Mouse (Mus musculus) left cerebral cortex, postnatal 4 days (tissue): ENCODE measurements around the gene Slc7a7. TPM values are rescaled to one million over a fixed set of nuclear protein-coding genes. Genes with fewer than 3 reads are reported as not detected.

ENCODE experiments used
- DNase-seq: peaks from one replicate; pipeline ENCODE4 v3.0.0-alpha.2; 2022
- intact Hi-C: fragments of 180-260 bp; cut with DNase I; formaldehyde crosslinking; loops from one replicate; pipeline ENCODE4 v1.15.1; 2025
- total RNA-seq, 2 experiments: library from RNA; stranded (reverse); gene quantifications; 2 replicates each; pipeline ENCODE4 v1.2.3; 2021

Slc7a7 gene
- total RNA-seq, 2 experiments from 2014 or later = 2.2 to 3.7 TPM

DNA sequence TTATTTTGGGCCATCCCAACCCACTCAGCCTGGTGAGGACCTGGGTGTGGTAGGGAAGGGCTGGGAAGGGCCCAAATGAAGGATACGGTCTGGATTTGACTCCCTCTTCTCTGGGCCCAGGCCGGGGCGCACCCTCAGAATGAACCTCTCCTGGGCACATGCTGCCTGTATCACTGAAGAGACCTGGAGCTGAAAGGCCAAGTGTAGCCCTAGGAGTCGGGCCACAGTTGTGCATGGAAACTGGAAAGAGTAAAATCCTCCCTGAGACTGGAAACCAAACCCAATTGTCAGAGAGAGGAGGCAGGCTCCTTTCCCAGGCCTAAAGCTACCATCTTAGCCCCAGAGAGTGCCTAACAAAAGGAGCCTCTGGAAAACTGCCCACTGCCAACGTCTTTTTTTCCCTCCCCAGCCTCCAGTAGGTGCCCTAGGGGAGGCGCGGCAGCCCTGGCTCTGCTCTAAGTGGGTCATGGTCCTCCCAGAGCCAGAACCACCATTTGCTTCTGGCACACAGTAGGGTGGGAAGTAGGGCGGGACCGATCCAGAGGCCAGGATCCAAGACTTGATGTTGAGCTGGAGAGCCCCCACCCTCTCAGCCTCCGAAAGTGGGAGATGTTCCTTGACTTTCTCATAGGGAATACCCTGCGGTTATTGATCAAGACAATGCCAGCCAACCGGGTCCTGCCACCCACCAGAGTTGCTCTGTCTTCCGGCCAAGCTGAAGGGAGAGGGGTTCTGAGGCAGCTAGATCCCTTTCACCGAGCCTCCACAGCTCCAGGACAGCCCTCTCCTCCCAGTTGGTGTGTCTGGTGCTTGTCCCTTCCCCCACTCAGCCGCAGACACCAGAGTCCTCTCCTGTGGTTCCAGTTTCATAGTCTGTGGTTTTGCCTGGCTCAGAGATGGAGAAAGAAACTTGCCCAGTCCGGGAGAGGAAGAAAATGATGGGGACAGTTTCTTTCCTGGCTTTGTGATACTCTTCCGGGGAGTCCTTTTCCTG lies 15.6 kb upstream of the Slc7a7 start:
- intact Hi-C loops = no loop called here
- peak; percentile 63 for DNase-seq

GRCm38 (mm10) chr14:54432078-54432836 lies 14.7 kb upstream of the Slc7a7 start:
- peak; percentile 53 for DNase-seq
- intact Hi-C loops = no loop called here

GRCm38 (mm10) chr14:54431334-54432077 lies 13.9 kb upstream of the Slc7a7 start, which contains the start of gene Mmp14:
Gene Mmp14, plus strand, starts transcription at chr14:54431612.
- DNase-seq = peak; percentile 77
- intact Hi-C loops = no loop called here

DNA sequence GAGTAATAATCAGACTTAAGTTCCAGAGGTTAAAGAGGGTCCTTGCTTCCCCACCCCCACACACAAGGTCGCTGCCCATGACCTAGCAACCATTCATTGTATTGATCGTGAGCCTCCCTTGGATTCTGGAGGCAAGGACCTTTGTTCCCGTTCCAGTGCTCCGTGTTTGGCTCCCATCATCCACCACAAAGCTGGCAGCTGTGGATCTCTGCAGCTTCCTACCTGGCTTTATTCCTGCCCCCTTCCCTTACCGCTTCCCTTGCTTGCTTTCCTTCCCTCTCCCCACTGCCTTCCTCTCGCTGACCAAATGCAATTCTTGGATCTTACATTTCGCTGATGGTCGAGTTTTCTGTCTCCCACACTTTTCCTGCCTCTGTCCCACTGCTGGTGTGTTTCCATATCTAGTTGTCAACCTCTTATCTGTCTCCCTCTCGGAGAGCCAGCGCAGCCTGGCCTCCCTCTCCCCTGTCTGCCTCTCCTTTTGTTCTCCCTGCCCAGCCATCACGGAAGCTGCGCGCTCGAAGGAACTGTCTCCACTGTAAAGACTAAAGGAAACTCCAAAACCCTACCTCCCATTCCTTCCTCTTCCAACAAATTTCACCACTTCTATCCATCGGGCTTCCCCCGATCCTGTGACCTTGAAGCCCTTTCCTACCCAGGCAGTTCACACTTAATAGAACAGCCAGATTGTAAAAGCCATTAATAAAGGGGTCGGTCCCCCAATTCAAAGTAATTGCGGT lies 13.0 kb upstream of the Slc7a7 start:
- DNase-seq = no peak
- intact Hi-C loops = no loop called here

GRCm38 (mm10) chr14:54429332-54430093 lies 11.9 kb upstream of the Slc7a7 start:
- no peak for DNase-seq
- intact Hi-C loops = no loop called here

DNA sequence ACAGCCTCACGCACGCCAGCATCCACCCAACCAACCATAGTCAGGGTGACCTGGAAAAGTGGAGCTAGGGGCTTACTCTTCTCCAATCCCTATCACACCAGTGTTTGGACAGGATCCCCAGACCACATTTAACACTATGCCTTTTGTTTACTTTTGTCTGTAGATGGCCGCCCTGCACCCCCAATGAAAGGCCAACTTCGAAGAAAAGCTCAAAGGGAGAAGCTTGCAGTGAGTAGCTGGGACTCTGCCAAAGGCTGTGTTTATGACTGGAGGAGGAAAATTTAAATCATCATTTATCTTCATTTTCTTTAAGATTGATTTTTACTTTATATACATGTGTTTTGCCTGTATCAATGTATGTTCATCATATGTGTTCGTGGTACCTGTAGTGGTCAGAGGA lies 10.8 kb upstream of the Slc7a7 start:
- DNase-seq = no peak
- intact Hi-C loops = no loop called here

DNA sequence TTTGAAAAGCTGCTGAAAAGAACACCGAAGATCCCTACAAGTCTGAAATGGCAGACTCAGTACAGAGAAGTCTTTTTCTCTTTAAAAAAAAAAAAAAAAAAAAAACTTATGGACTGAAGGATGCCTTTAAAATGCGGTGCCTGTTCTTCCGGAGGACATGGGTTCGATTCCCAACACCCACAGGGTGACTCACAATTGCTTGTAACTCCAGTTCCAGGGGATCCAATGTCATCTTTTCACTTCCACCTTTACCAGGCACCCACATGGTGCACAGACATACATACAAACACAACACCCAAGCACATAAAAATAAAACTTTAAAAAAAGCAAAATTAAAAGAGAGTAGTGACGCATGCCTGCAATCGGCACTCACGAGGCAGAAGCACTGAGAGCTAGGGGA lies 10.1 kb upstream of the Slc7a7 start:
- DNase-seq = no peak
- intact Hi-C loops = no loop called here

DNA sequence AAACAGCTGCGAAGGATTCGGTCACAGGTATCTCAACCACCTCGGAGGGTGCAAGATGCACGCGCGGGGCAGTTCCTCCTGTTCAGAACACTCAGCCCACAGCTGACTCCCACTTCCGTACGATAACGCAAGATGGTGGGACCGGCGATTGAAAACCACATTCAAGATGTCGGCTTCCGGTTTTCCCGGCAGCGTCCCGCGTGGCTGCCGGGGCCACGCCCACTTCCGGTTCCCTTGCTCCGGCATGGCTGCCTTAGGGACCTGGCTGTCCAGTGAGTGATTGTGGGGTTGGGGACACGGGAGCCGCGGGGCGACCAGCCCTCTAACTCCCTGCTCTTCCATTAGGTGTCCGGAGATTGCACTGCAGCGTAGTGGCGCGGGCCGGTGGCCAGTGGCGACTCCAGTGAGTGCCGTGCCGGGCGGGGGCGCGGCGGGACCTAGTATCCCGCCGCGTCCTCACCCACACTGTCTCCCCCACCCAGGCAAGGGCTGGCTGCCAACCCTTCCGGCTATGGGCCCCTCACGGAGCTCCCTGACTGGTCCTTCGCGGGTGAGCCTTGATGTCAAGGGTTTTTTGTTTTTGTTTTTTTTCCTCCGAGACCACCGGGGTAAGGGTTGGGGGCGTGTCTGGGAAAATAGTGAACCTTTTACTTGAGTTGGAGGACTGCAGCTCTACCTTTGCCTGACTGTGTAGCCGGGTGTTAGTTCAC lies 9.3 kb upstream of the Slc7a7 start, which contains the start of gene Mrpl52:
Gene Mrpl52 (plus strand): TSS at position 221 of the 710 bp plus-strand sequence.
- intact Hi-C loops = no loop called here
- peak; percentile 92 for DNase-seq

DNA sequence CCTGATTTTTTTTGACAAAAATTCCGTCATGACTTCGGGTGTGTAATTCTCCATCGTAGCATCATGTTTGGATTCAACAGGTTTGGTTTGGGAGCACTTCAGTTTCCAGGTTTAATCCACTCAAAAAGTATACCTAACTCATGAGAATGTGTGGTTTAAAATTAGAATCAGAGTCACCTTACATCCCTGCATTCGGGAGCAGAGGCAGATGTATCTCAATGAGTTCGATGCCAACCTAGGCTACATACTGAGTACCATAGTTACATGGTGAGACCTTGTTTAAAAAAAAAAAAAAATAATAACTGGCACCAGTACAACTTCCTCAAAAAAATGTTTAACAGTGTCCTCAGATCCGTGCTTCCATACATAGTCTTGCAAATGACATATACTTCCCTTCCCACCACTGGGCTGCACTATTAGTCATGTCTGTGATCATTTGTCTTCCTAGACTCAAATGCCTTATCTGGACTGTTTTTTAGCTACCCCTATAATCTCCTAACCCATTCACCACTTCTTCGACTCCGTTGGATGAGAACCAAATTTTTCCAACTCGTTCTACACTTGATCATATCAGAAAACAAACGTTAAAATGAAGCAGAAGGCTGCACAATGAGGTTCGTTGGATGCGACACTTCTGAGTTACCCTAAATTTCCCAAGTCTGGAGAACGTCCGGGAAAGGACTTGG lies 8.6 kb upstream of the Slc7a7 start:
- DNase-seq = no peak
- intact Hi-C loops = no loop called here

DNA sequence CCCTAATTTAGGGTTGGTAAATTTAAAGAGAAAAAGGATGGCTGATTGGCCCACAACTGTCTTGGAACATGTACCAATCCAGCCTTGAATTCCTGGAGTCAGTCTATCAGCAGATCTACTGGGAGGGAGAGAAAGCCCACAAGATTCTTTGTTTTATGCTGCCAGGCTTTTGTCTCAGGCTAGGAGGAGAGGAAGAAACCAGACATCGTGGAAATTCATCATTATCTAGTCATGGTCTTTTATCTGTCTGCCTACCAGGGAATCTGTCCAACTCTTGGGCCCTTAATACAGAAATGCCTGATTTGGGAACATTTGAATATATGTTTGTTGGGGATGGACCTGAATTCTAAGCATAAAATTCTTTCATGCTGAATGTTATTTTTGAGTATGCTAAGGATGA lies 8.0 kb upstream of the Slc7a7 start:
- no peak for DNase-seq
- intact Hi-C loops = no loop called here

DNA sequence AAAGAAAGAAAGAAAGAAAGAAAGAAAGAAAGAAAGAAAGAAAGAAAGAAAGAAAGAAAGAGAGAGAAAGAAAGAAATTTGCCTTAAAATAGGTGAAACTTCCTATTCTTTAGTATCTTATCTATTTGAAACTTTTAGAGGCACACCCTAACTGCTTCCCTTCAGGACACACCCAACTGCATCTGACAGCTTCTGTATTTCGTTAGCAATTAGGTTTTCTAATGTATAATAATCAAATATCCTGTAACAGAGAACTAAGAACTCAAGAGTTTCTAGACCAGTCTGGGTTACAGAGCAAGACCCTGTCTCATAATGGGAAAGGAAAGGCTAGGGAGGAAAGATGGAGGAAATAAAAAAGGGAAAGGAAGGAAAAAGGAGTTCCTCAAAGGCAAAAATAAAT lies 7.1 kb upstream of the Slc7a7 start:
- no peak for DNase-seq
- intact Hi-C loops = no loop called here

- intact Hi-C loops = no loop called here
- no peak for DNase-seq
Observed at GRCm38 (mm10) chr14:54423406-54423805, 5.8 kb upstream of the Slc7a7 start.

- intact Hi-C loops = no loop called here
- DNase-seq = no peak
Observed at GRCm38 (mm10) chr14:54421014-54421413, 3.4 kb upstream of the Slc7a7 start.

DNA sequence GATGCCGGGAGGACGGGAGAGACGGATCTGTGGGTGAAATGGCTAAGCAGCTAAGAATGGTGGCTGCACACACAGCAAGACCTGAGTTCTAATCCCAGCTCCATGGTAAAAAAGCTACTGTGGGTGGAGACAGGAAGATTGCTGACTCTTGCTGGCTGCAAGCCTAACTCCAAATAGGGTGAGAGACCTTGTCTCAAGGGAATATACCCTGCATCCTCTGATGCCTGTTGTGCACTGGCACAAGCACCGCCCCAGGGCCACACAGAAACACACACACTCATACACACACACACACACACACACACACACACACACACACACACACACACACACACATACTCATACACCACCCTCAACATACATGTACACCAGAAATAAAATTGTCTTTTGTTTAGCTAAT lies 750 bp downstream of the Slc7a7 start:
- DNase-seq = no peak
- intact Hi-C loops = loop anchor here (10.0 kb wide), 2 partner anchors 152 to 228 kb away; partner anchors contain the start of genes Cdh24 and Gm17606

GRCm38 (mm10) chr14:54416229-54416775 lies 1.3 kb downstream of the Slc7a7 start:
- no peak for DNase-seq
- intact Hi-C loops = loop anchor here (10.0 kb wide), 2 partner anchors 152 to 228 kb away; partner anchors contain the start of genes Cdh24 and Gm17606

GRCm38 (mm10) chr14:54415241-54416020 lies 2.1 kb downstream of the Slc7a7 start:
- DNase-seq = no peak
- intact Hi-C loops = loop anchor here (10.0 kb wide), 2 partner anchors 151 to 229 kb away; partner anchors contain the start of genes Cdh24 and Gm17606
